Mouse (Mus musculus): ENCODE measurements around the gene Dact1.

GRCm38 (mm10) chr12:71354656-71355055 lies 45.0 kb downstream of the Dact1 start:
- TF ChIP-seq CTCF (IDR thresholded peaks at IDR 0.05; ENCODE audit: low read depth) (no peak), EP300 (IDR thresholded peaks at IDR 0.05; ENCODE audit: low read depth) (no peak)

All from liver, embryonic 14.5 days (tissue).